Mouse (Mus musculus): ENCODE measurements around the gene Stxbp6.

DNA sequence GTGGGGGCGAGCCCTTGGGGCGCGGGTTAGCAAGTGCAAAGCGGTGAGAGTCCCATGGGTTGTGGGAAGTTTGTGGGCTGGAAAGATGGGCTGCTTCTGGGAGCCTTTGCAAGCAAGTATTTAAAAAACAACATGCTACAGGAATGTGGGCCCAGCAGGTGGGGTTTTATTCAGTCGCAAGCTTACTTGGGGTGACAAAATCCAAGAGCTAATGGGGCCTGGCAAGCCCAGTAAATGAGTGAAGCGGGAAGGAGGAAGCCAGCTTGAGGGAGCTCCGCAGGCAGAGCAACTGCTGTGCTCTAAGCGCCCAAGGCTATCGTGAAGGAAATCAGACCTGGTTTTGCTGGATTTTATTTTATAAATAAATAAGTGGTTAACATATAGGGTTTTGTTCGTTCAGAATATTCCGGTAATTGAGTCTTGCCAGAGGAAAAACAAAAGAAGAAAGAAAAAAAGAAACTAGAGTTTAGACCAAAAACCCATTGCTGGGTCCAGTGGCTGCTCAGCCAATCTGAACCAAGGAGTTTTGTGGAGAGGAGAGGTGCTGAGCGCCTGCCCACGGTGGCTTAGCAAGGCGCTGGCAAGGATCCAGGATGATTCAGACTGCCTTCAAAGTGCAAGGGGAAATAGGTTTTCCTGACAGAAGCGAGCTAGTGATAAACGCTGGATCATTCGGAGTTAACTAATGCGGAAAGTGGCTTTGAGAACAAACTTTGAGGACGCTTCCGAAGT, at the start of gene Stxbp6:
- TF ChIP-seq CTCF (IDR thresholded peaks at IDR 0.05; ENCODE audit: low read depth): no peak
- no peak for TF ChIP-seq EP300 (IDR thresholded peaks at IDR 0.05; ENCODE audit: low read depth)

All from liver, postnatal 0 days (tissue).